Mouse (Mus musculus): ENCODE data around the gene Dgkh. TPM values are rescaled to one million over a fixed set of nuclear protein-coding genes. Genes with fewer than 3 reads are reported as not detected.

The Dgkh gene
- total and polyA plus RNA-seq, 2 experiments from 2014 or later: 2.7 to 16.2 TPM

DNA sequence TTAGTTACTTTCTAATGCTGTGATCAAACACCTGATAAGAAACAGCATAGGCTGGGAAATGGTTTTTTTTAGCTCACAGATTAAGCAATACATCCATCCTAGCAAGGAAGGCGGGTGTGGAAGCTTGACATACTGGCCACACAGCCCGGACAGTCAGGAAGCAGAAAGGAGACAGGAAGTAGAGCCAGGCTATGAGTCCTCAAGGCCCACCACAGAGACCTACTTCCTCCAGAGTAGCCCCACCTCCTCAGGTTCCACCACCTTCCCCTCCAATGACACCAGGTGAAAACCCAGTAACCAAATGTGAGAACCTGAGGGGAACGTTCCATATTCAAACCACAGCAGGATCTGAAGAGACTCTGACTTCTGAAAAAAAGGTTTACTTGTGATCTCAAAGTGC is 53.6 kb downstream of the Dgkh start:
- ATAC-seq (no peak), DNase-seq (no peak)
- H3K9me3 ChIP-seq (ENCODE audit: low read length): no peaks in the 10 kb centered on the region
- H3K4me2 ChIP-seq (ENCODE audit: low read depth): no peak overlapping the region
- H3K36me3 ChIP-seq (ENCODE audit: insufficient read depth): no peaks in the 10 kb centered on the region
- H3K27me3 ChIP-seq (ENCODE audit: insufficient read depth, low read length): no peaks in the 10 kb centered on the region
- no peak for TF ChIP-seq CTCF (IDR thresholded peaks at IDR 0.05; ENCODE audit: low read depth)
- H3K4me1 ChIP-seq (ENCODE audit: insufficient read depth): no peaks in the 10 kb centered on the region
- WGBS: 88% methylated on average over 3 of the region's 3 CpGs
- no peak overlapping the region for H3K4me3 ChIP-seq (ENCODE audit: low read depth, low read length)
- no peak overlapping the region for H3K27ac ChIP-seq (ENCODE audit: low read depth, low read length)
- H3K9ac ChIP-seq: no peak overlapping the region

- WGBS: 39% methylated on average over 7 of the region's 7 CpGs
- Histone ChIP-seq H3K4me1 (ENCODE audit: insufficient read depth) (no peaks in the 10 kb centered on the region), H3K27me3 (ENCODE audit: insufficient read depth, low read length) (no peaks in the 10 kb centered on the region), H3K9ac (no peak overlapping the region), H3K36me3 (ENCODE audit: insufficient read depth) (no peaks in the 10 kb centered on the region), H3K27ac (ENCODE audit: low read depth, low read length) (no peak overlapping the region), H3K4me3 (ENCODE audit: low read depth, low read length) (no peak overlapping the region), H3K9me3 (ENCODE audit: low read length) (no peaks in the 10 kb centered on the region), H3K4me2 (ENCODE audit: low read depth) (no peak overlapping the region)
- peak; percentile 49 for DNase-seq
- peak; percentile 85 for ATAC-seq
- TF ChIP-seq CTCF (IDR thresholded peaks at IDR 0.05; ENCODE audit: low read depth): 0 out of 2 replicates have a peak, but pooled peaks have one; percentile 5
These were observed 54.6 kb downstream of the Dgkh start for GRCm38 (mm10) chr14:78677852-78678588.

GRCm38 (mm10) chr14:78676457-78676856 is 56.1 kb downstream of the Dgkh start:
- H3K27me3 ChIP-seq (ENCODE audit: insufficient read depth, low read length): no peaks in the 10 kb centered on the region
- WGBS: 72% methylated on average over 6 of the region's 6 CpGs
- no peaks in the 10 kb centered on the region for H3K36me3 ChIP-seq (ENCODE audit: insufficient read depth)
- no peaks in the 10 kb centered on the region for H3K4me1 ChIP-seq (ENCODE audit: insufficient read depth)
- peak; percentile 57 for TF ChIP-seq CTCF (IDR thresholded peaks at IDR 0.05; ENCODE audit: low read depth)
- no peaks in the 10 kb centered on the region for H3K9me3 ChIP-seq (ENCODE audit: low read length)
- H3K9ac ChIP-seq: no peak overlapping the region
- DNase-seq (no peak), ATAC-seq (peak; percentile 70; the same call in 1 of the 2 replicates)
- H3K27ac ChIP-seq (ENCODE audit: low read depth, low read length): no peak overlapping the region
- no peak overlapping the region for H3K4me3 ChIP-seq (ENCODE audit: low read depth, low read length)
- no peak overlapping the region for H3K4me2 ChIP-seq (ENCODE audit: low read depth)

DNA sequence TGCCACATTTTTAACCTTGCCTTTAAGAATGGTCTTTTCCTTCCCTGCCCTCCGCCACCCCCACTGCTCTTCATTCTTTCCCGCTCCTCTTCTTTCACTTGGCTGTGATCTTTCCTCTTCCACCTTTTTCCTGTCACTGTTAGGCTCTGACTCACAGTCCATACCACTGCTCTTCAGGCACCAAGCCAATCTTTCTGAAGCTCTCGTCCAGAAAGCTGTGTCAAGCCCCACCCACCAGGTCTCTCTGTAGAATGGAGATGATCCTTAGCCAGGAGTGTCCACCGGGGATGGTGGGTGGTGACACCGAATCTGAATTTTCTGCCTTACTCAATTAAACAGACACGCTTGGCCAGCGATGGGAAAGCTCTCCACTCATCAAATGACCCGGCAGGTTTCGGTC is 58.0 kb downstream of the Dgkh start:
- Histone ChIP-seq H3K9ac (no peak overlapping the region), H3K36me3 (ENCODE audit: insufficient read depth) (no peaks in the 10 kb centered on the region), H3K27me3 (ENCODE audit: insufficient read depth, low read length) (no peaks in the 10 kb centered on the region), H3K9me3 (ENCODE audit: low read length) (no peaks in the 10 kb centered on the region), H3K4me1 (ENCODE audit: insufficient read depth) (no peaks in the 10 kb centered on the region), H3K27ac (ENCODE audit: low read depth, low read length) (no peak overlapping the region), H3K4me3 (ENCODE audit: low read depth, low read length) (no peak overlapping the region), H3K4me2 (ENCODE audit: low read depth) (no peak overlapping the region)
- no peak for ATAC-seq
- 87% methylated on average over 9 of the region's 9 CpGs for WGBS
- no peak for TF ChIP-seq CTCF (IDR thresholded peaks at IDR 0.05; ENCODE audit: low read depth)
- no peak for DNase-seq

- WGBS: 76% methylated on average over 10 of the region's 10 CpGs
- Histone ChIP-seq H3K9me3 (ENCODE audit: low read length) (no peaks in the 10 kb centered on the region), H3K27me3 (ENCODE audit: insufficient read depth, low read length) (no peaks in the 10 kb centered on the region), H3K4me1 (ENCODE audit: insufficient read depth) (no peaks in the 10 kb centered on the region), H3K36me3 (ENCODE audit: insufficient read depth) (no peaks in the 10 kb centered on the region), H3K4me3 (ENCODE audit: low read depth, low read length) (no peak overlapping the region), H3K4me2 (ENCODE audit: low read depth) (no peak overlapping the region), H3K9ac (no peak overlapping the region), H3K27ac (ENCODE audit: low read depth, low read length) (no peak overlapping the region)
- TF ChIP-seq CTCF (IDR thresholded peaks at IDR 0.05; ENCODE audit: low read depth): peak; percentile 50
- no peak for ATAC-seq
- no peak for DNase-seq
These were observed 62.6 kb downstream of the Dgkh start for GRCm38 (mm10) chr14:78669986-78670385.

- 19% methylated on average over 6 of the region's 6 CpGs for WGBS
- DNase-seq: peak; percentile 90
- Histone ChIP-seq H3K9ac (no peak overlapping the region), H3K27ac (ENCODE audit: low read depth, low read length) (no peak overlapping the region), H3K4me1 (ENCODE audit: insufficient read depth) (no peaks in the 10 kb centered on the region), H3K9me3 (ENCODE audit: low read length) (no peaks in the 10 kb centered on the region), H3K27me3 (ENCODE audit: insufficient read depth, low read length) (no peaks in the 10 kb centered on the region), H3K36me3 (ENCODE audit: insufficient read depth) (no peaks in the 10 kb centered on the region), H3K4me2 (ENCODE audit: low read depth) (no peak overlapping the region), H3K4me3 (ENCODE audit: low read depth, low read length) (no peak overlapping the region)
- peak; percentile 96 for TF ChIP-seq CTCF (IDR thresholded peaks at IDR 0.05; ENCODE audit: low read depth)
- peak; percentile 90 for ATAC-seq
These were observed 64.3 kb downstream of the Dgkh start for GRCm38 (mm10) chr14:78668291-78668690.

- ATAC-seq (no peak), DNase-seq (no peak)
- Histone ChIP-seq H3K27ac (ENCODE audit: low read depth, low read length) (no peak overlapping the region), H3K4me1 (ENCODE audit: insufficient read depth) (no peaks in the 10 kb centered on the region), H3K9me3 (ENCODE audit: low read length) (no peaks in the 10 kb centered on the region), H3K4me3 (ENCODE audit: low read depth, low read length) (no peak overlapping the region), H3K9ac (no peak overlapping the region), H3K27me3 (ENCODE audit: insufficient read depth, low read length) (no peaks in the 10 kb centered on the region), H3K4me2 (ENCODE audit: low read depth) (no peak overlapping the region), H3K36me3 (ENCODE audit: insufficient read depth) (no peaks in the 10 kb centered on the region)
- 59% methylated on average over 5 of the region's 5 CpGs for WGBS
- no peak for TF ChIP-seq CTCF (IDR thresholded peaks at IDR 0.05; ENCODE audit: low read depth)
These were observed 64.8 kb downstream of the Dgkh start for GRCm38 (mm10) chr14:78667763-78668162.

All from forebrain, postnatal 0 days (tissue).